Mouse (Mus musculus) skeletal muscle tissue, adult 2 months (tissue): Measurements from ENCODE around the gene Plekhs1.
"Not testable (repeated sequence)": the region's sequence is repeated elsewhere in the genome, so short reads cannot be mapped to it uniquely, and the experiment has no call there.

Experiments used
- DNase-seq: peaks from one replicate; pipeline ENCODE4 v3.0.0-alpha.2; 2012; ENCODE audit warnings: low read depth, low spot score

Gene Plekhs1

GRCm38 (mm10) chr19:56519408-56519807 lies 58.0 kb downstream of the Plekhs1 start:
- not testable (repeated sequence) for DNase-seq

GRCm38 (mm10) chr19:56530529-56530928 lies 69.1 kb downstream of the Plekhs1 start:
- not testable (repeated sequence) for DNase-seq

GRCm38 (mm10) chr19:56531251-56531650 lies 69.8 kb downstream of the Plekhs1 start:
- DNase-seq = no peak

DNA sequence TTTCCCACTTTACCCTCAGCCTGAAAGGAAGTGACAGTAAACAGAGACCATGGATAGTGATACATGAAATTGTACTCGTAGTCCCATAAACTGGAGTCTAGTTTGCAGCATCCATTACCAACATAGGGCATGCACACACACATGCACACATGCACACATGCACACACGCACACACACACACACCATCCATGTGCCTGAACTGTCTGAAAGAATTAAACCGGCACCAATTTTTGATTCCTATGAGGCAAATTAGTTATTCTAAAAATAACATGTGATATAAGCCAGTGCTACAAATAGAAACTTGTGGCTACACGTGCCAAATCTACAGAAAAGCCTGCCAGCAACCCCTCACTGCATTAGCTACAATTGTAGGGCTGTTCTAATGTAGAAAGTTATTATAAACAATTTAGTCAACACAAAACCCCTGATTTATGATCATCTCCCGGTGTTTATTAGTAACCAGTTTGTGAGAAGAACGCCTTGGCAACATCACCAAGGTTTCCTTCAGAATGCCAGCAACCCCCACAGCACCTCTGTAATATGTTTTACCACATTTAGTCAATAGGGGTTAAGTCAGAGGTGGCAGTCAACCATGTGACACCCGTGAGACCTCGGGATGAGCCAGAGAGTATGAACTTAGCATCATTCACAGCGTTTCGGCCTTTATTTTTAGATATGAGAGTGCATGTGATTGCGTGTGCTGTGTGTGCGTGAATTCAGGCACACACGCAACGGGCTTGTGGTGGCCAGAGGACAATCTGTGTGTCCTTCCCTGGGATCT lies 72.0 kb downstream of the Plekhs1 start:
- no peak for DNase-seq

DNA sequence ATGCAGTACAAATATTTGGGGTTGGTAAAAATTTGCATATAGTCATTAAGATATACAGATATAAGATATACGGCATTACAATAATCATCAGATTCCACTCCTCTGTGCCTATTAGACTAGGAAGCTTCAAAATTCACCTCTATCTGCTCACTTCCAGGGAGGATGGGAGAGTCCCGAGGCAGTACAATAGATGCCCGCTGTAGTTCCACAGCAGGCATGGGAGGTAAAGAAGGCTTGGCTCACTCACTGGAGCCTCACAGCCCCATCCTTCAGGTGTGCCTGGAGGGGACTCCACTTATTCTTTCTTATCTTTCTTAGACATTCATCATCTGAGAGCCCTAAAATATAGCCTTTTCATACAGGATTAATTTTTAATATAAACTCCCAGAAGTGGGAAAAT lies 72.9 kb downstream of the Plekhs1 start:
- no peak for DNase-seq

GRCm38 (mm10) chr19:56535064-56535463 lies 73.6 kb downstream of the Plekhs1 start:
- no peak for DNase-seq

GRCm38 (mm10) chr19:56535765-56536164 lies 74.3 kb downstream of the Plekhs1 start:
- no peak for DNase-seq
